Mouse (Mus musculus) spleen, adult 2 months (tissue): ENCODE data around the gene Nmb. TPM values are rescaled to one million over a fixed set of nuclear protein-coding genes. Genes with fewer than 3 reads are reported as not detected.

Experiments
- DNase-seq, 2 experiments: peaks; one replicate each; pipeline versions ENCODE4 v3.0.0 to v3.0.0-alpha.2; 2012 to 2021; ENCODE audit warnings: low spot score in 2 of 2, low read depth in 1 of 2
- H3K27ac ChIP-seq: fragments of 200-500 bp; 2 replicates; pipeline ENCODE4 v1.5.1; 2012; ENCODE audit warnings: low read length, inconsistent platforms; ENCODE audit not compliant: insufficient read depth
- H3K27me3 ChIP-seq: fragments of 200-500 bp; 2 replicates; pipeline ENCODE4 v1.6.1; 2012; ENCODE audit warnings: mild to moderate bottlenecking, moderate library complexity, low read length, inconsistent platforms; ENCODE audit not compliant: control insufficient read depth, insufficient read depth
- H3K36me3 ChIP-seq: fragments of 200-500 bp; 2 replicates; pipeline ENCODE4 v1.6.1; 2012; ENCODE audit warnings: mild to moderate bottlenecking, low read length, inconsistent platforms; ENCODE audit not compliant: control insufficient read depth, insufficient read depth
- H3K4me1 ChIP-seq: fragments of 200-500 bp; 2 replicates; pipeline ENCODE4 v1.6.1; 2011; ENCODE audit warnings: inconsistent platforms; ENCODE audit not compliant: control insufficient read depth, insufficient read depth, insufficient read length
- H3K4me3 ChIP-seq: fragments of 200-500 bp; 2 replicates; pipeline ENCODE4 v1.5.1; 2011; ENCODE audit warnings: mild to moderate bottlenecking, inconsistent platforms; ENCODE audit not compliant: insufficient read depth, insufficient read length; ENCODE audit errors: extremely low read depth
- CTCF ChIP-seq: fragments of 200-500 bp; IDR thresholded peaks from 2 replicates; pipeline ENCODE4 v1.5.1; 2011; ENCODE audit warnings: mild to moderate bottlenecking, inconsistent platforms; ENCODE audit not compliant: insufficient read depth, insufficient read length, insufficient replicate concordance; ENCODE audit errors: extremely low read depth
- POLR2A ChIP-seq: fragments of 200-500 bp; IDR thresholded peaks from 2 replicates; pipeline ENCODE4 v1.6.1; 2011; ENCODE audit warnings: low read depth, low read length, inconsistent platforms
- WGBS: fragments of 180-500 bp; shearing (Covaris S2); methylation state at CpG from one replicate; pipeline ENCODE4 v1.1.7; 2018; 5-methylcytosine and 5-hydroxymethylcytosine counted together
- polyA plus RNA-seq: library from polyadenylated mRNA; depleted of rRNA; stranded (reverse); fragments of >200 nt; gene quantifications from 2 replicates; pipeline ENCODE4 v1.2.3, GENCODE M21; 2012

The Nmb gene
- polyA plus RNA-seq, 1 experiment: 5.4 TPM

DNA sequence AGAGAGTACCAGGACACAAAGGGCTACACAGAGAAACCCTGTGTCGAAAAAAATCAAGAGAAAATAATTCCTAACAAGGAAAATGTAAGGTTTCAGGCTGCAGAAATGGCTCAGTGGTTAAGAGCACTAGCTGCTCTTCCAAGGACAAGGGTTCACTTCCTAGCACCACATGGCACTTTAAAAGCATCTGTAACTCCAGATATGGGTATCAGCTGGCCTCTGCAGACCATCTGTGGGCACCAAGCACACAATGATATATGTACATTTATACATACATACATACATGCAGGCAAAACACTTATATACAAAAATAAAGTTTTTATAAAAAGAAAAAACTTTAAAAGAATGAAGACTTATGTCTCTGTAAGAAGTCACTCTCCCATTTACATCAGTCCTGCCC lies 31.0 kb upstream of the Nmb start:
- no peak overlapping the region for H3K4me3 ChIP-seq
- no peaks in the 10 kb centered on the region for H3K27me3 ChIP-seq
- TF ChIP-seq POLR2A (no peak), CTCF (no peak)
- peaks cover 20% of the 10 kb centered on the region for H3K36me3 ChIP-seq
- H3K4me1 ChIP-seq: no peaks in the 10 kb centered on the region; the same call in 1 of the 2 replicates
- H3K27ac ChIP-seq: no peak overlapping the region
- WGBS: 85% methylated on average over 1 of the region's 1 CpGs
- DNase-seq: no peak

- DNase-seq: no peak
- no peak overlapping the region for H3K4me3 ChIP-seq
- no peak overlapping the region for H3K27ac ChIP-seq
- TF ChIP-seq POLR2A (no peak), CTCF (no peak)
- H3K4me1 ChIP-seq: no peaks in the 10 kb centered on the region; the same call in 1 of the 2 replicates
- peaks cover 20% of the 10 kb centered on the region for H3K36me3 ChIP-seq
- WGBS: 77% methylated on average over 1 of the region's 1 CpGs
- no peaks in the 10 kb centered on the region for H3K27me3 ChIP-seq
Observed at GRCm38 (mm10) chr7:80932777-80933176, 27.9 kb upstream of the Nmb start.

DNA sequence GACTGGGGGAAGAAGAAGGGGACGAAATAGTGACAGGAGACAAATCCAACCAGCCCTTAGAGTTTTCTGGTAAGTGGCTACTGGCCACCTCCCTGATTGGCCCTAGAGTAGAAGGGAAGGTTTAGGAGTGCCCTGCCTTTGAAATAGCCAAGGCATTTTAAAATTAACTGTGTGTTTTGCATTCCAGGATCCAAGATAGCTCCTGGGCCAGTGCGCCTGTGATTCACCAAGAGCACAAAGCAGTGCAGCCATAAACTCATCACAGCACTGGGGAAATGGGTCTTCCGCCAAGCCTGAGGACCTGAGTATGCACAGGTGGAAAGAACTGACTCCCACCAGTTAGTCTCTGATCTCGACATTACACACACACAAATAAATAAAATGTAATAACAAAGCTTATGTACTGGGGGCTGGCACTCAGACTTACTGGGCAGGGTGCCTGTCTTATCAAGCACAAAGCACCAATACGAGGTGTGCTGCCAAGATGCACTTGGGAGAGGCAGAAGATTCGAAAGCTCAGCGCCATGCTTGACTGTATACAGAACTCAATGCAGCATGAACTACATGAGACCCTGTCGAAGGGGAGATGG lies 26.8 kb upstream of the Nmb start:
- H3K36me3 ChIP-seq: peaks cover 25% of the 10 kb centered on the region
- TF ChIP-seq POLR2A: no peak
- no peak for TF ChIP-seq CTCF
- H3K27me3 ChIP-seq: no peaks in the 10 kb centered on the region
- DNase-seq: no peak
- 90% methylated on average over 8 of the region's 8 CpGs for WGBS
- no peak overlapping the region for H3K27ac ChIP-seq
- H3K4me3 ChIP-seq: no peak overlapping the region
- H3K4me1 ChIP-seq: no peaks in the 10 kb centered on the region; the same call in 1 of the 2 replicates

- TF ChIP-seq CTCF (no peak), POLR2A (no peak)
- Histone ChIP-seq H3K4me3 (no peak overlapping the region), H3K4me1 (peaks cover 3% of the 10 kb centered on the region; the same call in 1 of the 2 replicates), H3K36me3 (peaks cover 24% of the 10 kb centered on the region), H3K27me3 (no peaks in the 10 kb centered on the region), H3K27ac (no peak overlapping the region)
- DNase-seq: no peak
- 89% methylated on average over 2 of the region's 2 CpGs for WGBS
Observed at GRCm38 (mm10) chr7:80923165-80923564, 18.3 kb upstream of the Nmb start.

DNA sequence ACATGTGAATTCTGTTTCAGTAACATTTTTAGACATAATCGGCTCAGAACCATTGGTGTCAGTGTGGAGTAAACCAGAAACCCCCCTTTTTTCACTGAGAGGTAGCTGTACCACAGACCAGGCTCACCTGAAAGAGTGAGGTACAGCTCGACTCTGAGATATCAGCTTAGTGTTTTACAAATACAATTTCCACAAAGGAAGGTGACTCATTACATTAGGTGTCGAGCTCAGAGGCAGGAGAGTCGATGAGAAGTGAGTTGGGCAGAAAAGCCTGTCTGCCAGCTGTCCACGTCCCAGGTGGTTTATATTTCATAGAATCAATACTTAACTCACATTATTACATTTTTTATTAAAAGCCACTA lies 14.8 kb upstream of the Nmb start:
- Histone ChIP-seq H3K4me3 (no peak overlapping the region), H3K4me1 (peaks cover 4% of the 10 kb centered on the region; the same call in 1 of the 2 replicates), H3K27ac (no peak overlapping the region), H3K27me3 (no peaks in the 10 kb centered on the region), H3K36me3 (peaks cover 21% of the 10 kb centered on the region)
- 71% methylated on average over 5 of the region's 5 CpGs for WGBS
- no peak for TF ChIP-seq POLR2A
- no peak for TF ChIP-seq CTCF
- no peak for DNase-seq

GRCm38 (mm10) chr7:80918982-80919646 lies 14.2 kb upstream of the Nmb start:
- TF ChIP-seq POLR2A: no peak
- TF ChIP-seq CTCF: no peak

More at GRCm38 (mm10) chr7:80918982-80919646, 14.2 kb upstream of the Nmb start:
- Histone ChIP-seq H3K27me3 (no peaks in the 10 kb centered on the region), H3K27ac (peak overlapping the region; percentile 38; the same call in 1 of the 2 replicates), H3K36me3 (peaks cover 24% of the 10 kb centered on the region), H3K4me1 (peaks cover 4% of the 10 kb centered on the region; the same call in 1 of the 2 replicates), H3K4me3 (no peak overlapping the region)
- 27% methylated on average over 8 of the region's 8 CpGs for WGBS
- peak in 1 of 2 experiments; percentile 35 for DNase-seq
